In genomic region chr5:3405102-3405501, GRCm38 (mm10) we compare ENCODE assay signal across 11 mouse cellular contexts.
DNase-seq lines count a peak whose midpoint lies in the region; ATAC-seq and TF ChIP-seq lines count a peak whose summit lies in the region.
"Had no signal": no experiment of that assay in that cellular context is flagged by ENCODE, and none has a peak within 500 bp of the region (broad histone marks: within the 10 kb centered on the region; RNA-seq: fewer than 3 reads in every experiment).

No protein-coding gene starts in this region.

- 27% methylated on average over 6 of the region's 6 CpGs for WGBS in hindbrain, embryonic 14.5 days
- 31% methylated on average over 6 of the region's 6 CpGs for WGBS in hindbrain, embryonic 12.5 days
- WGBS in limb, embryonic 11.5 days, result 22% methylated on average over 6 of the region's 6 CpGs
- 62% methylated on average over 6 of the region's 6 CpGs for WGBS in intestine, postnatal 0 days

- TF ChIP-seq POLR2A in brain, embryonic 14.5 days (IDR thresholded peaks at IDR 0.05; ENCODE audit: borderline replicate concordance, extremely low read depth, insufficient read depth, insufficient read length, poor library complexity, severe bottlenecking), result no peak

- no peaks in the 10 kb centered on the region for H3K9me3 ChIP-seq in hindbrain, embryonic 14.5 days (ENCODE audit: control insufficient read depth, low read length)
- H3K9me3 ChIP-seq in hindbrain, embryonic 12.5 days (replicated peaks), result no peaks in the 10 kb centered on the region
- no peaks in the 10 kb centered on the region for H3K9me3 ChIP-seq in limb, embryonic 11.5 days (ENCODE audit: control insufficient read depth, low read length)
- H3K9me3 ChIP-seq in intestine, postnatal 0 days (ENCODE audit: control insufficient read depth), result no peaks in the 10 kb centered on the region
- H3K9me3 ChIP-seq: G1E; liver, embryonic 12.5 days; midbrain, embryonic 12.5 days had no signal

- DNase-seq in hindbrain, embryonic 14.5 days (ENCODE audit: low spot score), result peak; percentile 65
- peak; percentile 26 for DNase-seq in MN1 (ENCODE audit: low spot score)
- peak; percentile 93 for DNase-seq in brain, embryonic 14.5 days (ENCODE audit: low read depth)
- DNase-seq in limb, embryonic 11.5 days (ENCODE audit: low spot score), result peak; percentile 52
- no peak for DNase-seq in testis, postnatal 14 days (ENCODE audit: low spot score)
- DNase-seq: spleen, adult 18-20 months had no signal

- no peak overlapping the region for H3K4me3 ChIP-seq in hindbrain, embryonic 14.5 days (replicated peaks; ENCODE audit: low read length)
- no peak overlapping the region for H3K4me3 ChIP-seq in hindbrain, embryonic 12.5 days
- no peak overlapping the region for H3K4me3 ChIP-seq in limb, embryonic 11.5 days (ENCODE audit: low read depth, low read length)
- no peak overlapping the region for H3K4me3 ChIP-seq in intestine, postnatal 0 days (ENCODE audit: low read depth, low read length)
- H3K4me3 ChIP-seq: liver, embryonic 12.5 days; midbrain, embryonic 12.5 days had no signal

- no peak overlapping the region for H3K27ac ChIP-seq in hindbrain, embryonic 14.5 days
- H3K27ac ChIP-seq in hindbrain, embryonic 12.5 days, result no peak overlapping the region
- H3K27ac ChIP-seq in limb, embryonic 11.5 days (replicated peaks; ENCODE audit: low read depth, low read length), result no peak overlapping the region
- H3K27ac ChIP-seq in intestine, postnatal 0 days (ENCODE audit: low read depth, low read length), result no peak overlapping the region
- H3K27ac ChIP-seq: liver, embryonic 12.5 days; midbrain, embryonic 12.5 days had no signal

- no peak for ATAC-seq in hindbrain, embryonic 14.5 days (ENCODE audit: low FRiP score)
- no peak for ATAC-seq in hindbrain, embryonic 12.5 days (ENCODE audit: low FRiP score)
- no peak for ATAC-seq in limb, embryonic 11.5 days (ENCODE audit: insufficient number of reproducible peaks, low FRiP score, low TSS enrichment, low read depth)
- ATAC-seq in intestine, postnatal 0 days, result no peak
- ATAC-seq: liver, embryonic 12.5 days had no signal

- no peaks in the 10 kb centered on the region for H3K27me3 ChIP-seq in hindbrain, embryonic 14.5 days (ENCODE audit: control insufficient read depth, insufficient read depth, low read length)
- no peaks in the 10 kb centered on the region for H3K27me3 ChIP-seq in hindbrain, embryonic 12.5 days
- no peaks in the 10 kb centered on the region for H3K27me3 ChIP-seq in limb, embryonic 11.5 days (ENCODE audit: control insufficient read depth, insufficient read depth, low read length)
- no peaks in the 10 kb centered on the region for H3K27me3 ChIP-seq in intestine, postnatal 0 days (replicated peaks; ENCODE audit: control insufficient read depth, insufficient read depth, low read length)
- H3K27me3 ChIP-seq: liver, embryonic 12.5 days; midbrain, embryonic 12.5 days had no signal

- no peak overlapping the region for H3K4me2 ChIP-seq in hindbrain, embryonic 14.5 days (replicated peaks)
- no peak overlapping the region for H3K4me2 ChIP-seq in hindbrain, embryonic 12.5 days (replicated peaks)
- H3K4me2 ChIP-seq in limb, embryonic 11.5 days (ENCODE audit: low read depth, severe bottlenecking), result no peak overlapping the region
- no peak overlapping the region for H3K4me2 ChIP-seq in intestine, postnatal 0 days (replicated peaks; ENCODE audit: low read depth)
- H3K4me2 ChIP-seq: liver, embryonic 12.5 days; midbrain, embryonic 12.5 days had no signal

- no peak overlapping the region for H3K9ac ChIP-seq in hindbrain, embryonic 14.5 days
- H3K9ac ChIP-seq in hindbrain, embryonic 12.5 days, result no peak overlapping the region
- H3K9ac ChIP-seq in limb, embryonic 11.5 days (ENCODE audit: low read length), result no peak overlapping the region
- no peak overlapping the region for H3K9ac ChIP-seq in intestine, postnatal 0 days (ENCODE audit: low read depth, low read length)
- H3K9ac ChIP-seq: liver, embryonic 12.5 days; midbrain, embryonic 12.5 days had no signal

- no peaks in the 10 kb centered on the region for H3K36me3 ChIP-seq in hindbrain, embryonic 14.5 days (replicated peaks; ENCODE audit: control insufficient read depth, insufficient read depth)
- no peaks in the 10 kb centered on the region for H3K36me3 ChIP-seq in hindbrain, embryonic 12.5 days
- H3K36me3 ChIP-seq in limb, embryonic 11.5 days (ENCODE audit: control insufficient read depth, insufficient read depth, low read length), result no peaks in the 10 kb centered on the region
- no peaks in the 10 kb centered on the region for H3K36me3 ChIP-seq in intestine, postnatal 0 days (ENCODE audit: control insufficient read depth, insufficient read depth)
- H3K36me3 ChIP-seq: liver, embryonic 12.5 days; midbrain, embryonic 12.5 days had no signal

- no peaks in the 10 kb centered on the region for H3K4me1 ChIP-seq in hindbrain, embryonic 14.5 days (replicated peaks; ENCODE audit: control insufficient read depth, insufficient read depth, low read length)
- 0 out of 2 replicates have a peak, but pooled peaks cover 2% of the 10 kb centered on the region for H3K4me1 ChIP-seq in hindbrain, embryonic 12.5 days
- peaks cover 11% of the 10 kb centered on the region for H3K4me1 ChIP-seq in limb, embryonic 11.5 days (ENCODE audit: control insufficient read depth, insufficient read depth, low read length)
- H3K4me1 ChIP-seq in intestine, postnatal 0 days (replicated peaks; ENCODE audit: control insufficient read depth, insufficient read depth, low read length), result no peaks in the 10 kb centered on the region

- TF ChIP-seq CTCF in brain, embryonic 14.5 days (IDR thresholded peaks at IDR 0.05; ENCODE audit: borderline replicate concordance, extremely low read depth, insufficient read depth, insufficient read length), result no peak
- TF ChIP-seq CTCF in intestine, postnatal 0 days (IDR thresholded peaks at IDR 0.05; ENCODE audit: low read depth), result no peak
